Mouse (Mus musculus) liver, embryonic 13.5 days (tissue): Measurements from ENCODE around the gene Golga2. TPM values are rescaled to one million over a fixed set of nuclear protein-coding genes. Genes with fewer than 3 reads are reported as not detected.
A peak's percentile ranks its signal among the peaks of the same experiment; 100 is the strongest.

Experiments used
- ATAC-seq: fragments of 200-750 bp; cut with Nextera tagmentation; 2 replicates; pipeline ENCODE4 v1.8.0; 2017; ENCODE audit warnings: low read depth, mild to moderate bottlenecking, moderate number of reproducible peaks, moderate library complexity
- DNase-seq: peaks from one replicate; pipeline ENCODE4 v3.0.0; 2022
- H3K27ac ChIP-seq: fragments of 300-500 bp; sonication (generic); 2 replicates; pipeline ENCODE4 v1.5.1; 2015; ENCODE audit warnings: moderate library complexity, mild to moderate bottlenecking, inconsistent platforms
- H3K27me3 ChIP-seq: fragments of 300-500 bp; sonication (generic); 2 replicates; pipeline ENCODE4 v1.6.1; 2015; ENCODE audit warnings: mild to moderate bottlenecking, inconsistent platforms
- H3K36me3 ChIP-seq: fragments of 300-500 bp; sonication (generic); 2 replicates; pipeline ENCODE4 v1.6.1; 2015; ENCODE audit warnings: mild to moderate bottlenecking, inconsistent platforms
- H3K4me1 ChIP-seq: fragments of 300-500 bp; sonication (generic); replicated peaks from 2 replicates; pipeline ENCODE4 v1.6.1; 2015; ENCODE audit warnings: inconsistent platforms
- H3K4me2 ChIP-seq: fragments of 300-500 bp; sonication (generic); 2 replicates; pipeline ENCODE4 v1.6.1; 2015; ENCODE audit warnings: inconsistent platforms, mild to moderate bottlenecking, moderate library complexity
- H3K4me3 ChIP-seq: fragments of 300-500 bp; sonication (generic); replicated peaks from 2 replicates; pipeline ENCODE4 v1.5.1; 2015; ENCODE audit warnings: mild to moderate bottlenecking, inconsistent platforms
- H3K9ac ChIP-seq: fragments of 300-500 bp; sonication (generic); 2 replicates; pipeline ENCODE4 v1.6.1; 2015; ENCODE audit warnings: mild to moderate bottlenecking, inconsistent platforms
- H3K9me3 ChIP-seq: fragments of 300-500 bp; sonication (generic); replicated peaks from 2 replicates; pipeline ENCODE4 v1.6.1; 2016; ENCODE audit warnings: inconsistent platforms
- WGBS: fragments of 180-500 bp; shearing (Covaris S2); methylation state at CpG from one replicate; pipeline ENCODE4 v1.1.7; 2015; ENCODE audit not compliant: insufficient replicate concordance; 5-methylcytosine and 5-hydroxymethylcytosine counted together
- polyA plus RNA-seq: library from polyadenylated mRNA; unstranded; fragments of >200 nt; fragmentation: Nextera tagmentation; extraction: Ambion mirVana; gene quantifications from 2 replicates; pipeline ENCODE4 v1.2.1, GENCODE M21; 2015

The Golga2 gene
- 7.4 and 8.7 TPM in 2 replicates for polyA plus RNA-seq

DNA sequence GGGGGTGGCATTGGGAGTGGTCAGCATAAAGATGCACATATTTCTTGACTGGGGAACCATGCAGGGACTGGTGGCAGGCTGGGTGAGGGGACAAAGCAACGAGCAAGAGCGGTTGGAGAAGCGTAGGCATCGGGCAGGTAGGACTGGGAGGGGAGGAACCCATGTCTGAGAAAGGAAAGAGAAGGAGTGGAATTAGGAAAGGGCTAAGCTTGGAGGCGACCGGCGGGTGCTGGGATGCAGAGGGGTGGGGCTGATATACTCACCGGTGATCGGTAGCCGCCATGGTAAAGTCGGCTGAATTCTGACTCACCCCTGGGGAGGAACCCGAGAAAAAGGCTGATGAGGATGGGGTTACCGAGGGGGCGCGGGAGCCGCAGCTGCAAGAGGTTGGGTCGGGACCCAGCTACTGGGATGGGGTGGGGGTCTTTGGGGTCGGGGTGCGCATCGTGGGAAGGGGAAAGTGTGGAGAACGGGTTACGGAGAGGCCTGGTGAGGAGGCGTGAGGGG is at the start of gene Golga2:
Golga2 (plus strand) TSS at position 51 of the 507 bp plus-strand sequence.
- Histone ChIP-seq H3K36me3 (peaks cover 25% of the 10 kb centered on the region), H3K4me2 (peak within 1 kb of the TSS; percentile 94), H3K4me1 (peaks cover 40% of the 10 kb centered on the region), H3K9ac (peak within 1 kb of the TSS; percentile 95), H3K4me3 (peak within 1 kb of the TSS; percentile 92), H3K27me3 (no peaks in the 10 kb centered on the region), H3K27ac (peak within 1 kb of the TSS; percentile 88), H3K9me3 (no peaks in the 10 kb centered on the region)
- WGBS: under 1% methylated on average over 22 of the region's 23 CpGs
- ATAC-seq (peak; percentile 6), DNase-seq (peak; percentile 35)

DNA sequence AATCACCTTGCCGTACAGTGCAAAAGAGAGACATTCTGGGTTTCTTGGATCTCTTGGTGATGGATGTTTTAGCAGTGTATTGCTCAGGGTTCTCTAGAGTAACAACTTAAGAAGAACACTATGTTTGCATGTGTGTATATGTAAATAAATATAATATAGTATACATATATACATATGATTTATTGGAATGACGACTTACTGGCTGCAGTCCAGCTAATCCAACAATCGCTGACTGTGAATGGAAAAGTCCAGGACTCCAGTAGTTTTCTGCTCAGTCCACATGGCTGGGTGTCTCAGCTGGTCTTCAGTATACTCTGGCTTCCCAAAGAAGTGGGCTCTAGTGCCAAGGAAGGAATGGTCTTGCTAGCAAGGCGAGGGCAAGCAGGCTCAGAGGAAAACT is 49.6 kb upstream of the Golga2 start:
- Histone ChIP-seq H3K4me1 (peaks cover 36% of the 10 kb centered on the region), H3K4me2 (peak overlapping the region; percentile 90), H3K36me3 (peaks cover 52% of the 10 kb centered on the region), H3K27ac (peak overlapping the region; percentile 80), H3K4me3 (peak overlapping the region; percentile 78), H3K27me3 (no peaks in the 10 kb centered on the region), H3K9me3 (no peaks in the 10 kb centered on the region), H3K9ac (peak overlapping the region; percentile 77)
- no peak for DNase-seq
- WGBS: 37% methylated on average over 4 of the region's 4 CpGs
- no peak for ATAC-seq

DNA sequence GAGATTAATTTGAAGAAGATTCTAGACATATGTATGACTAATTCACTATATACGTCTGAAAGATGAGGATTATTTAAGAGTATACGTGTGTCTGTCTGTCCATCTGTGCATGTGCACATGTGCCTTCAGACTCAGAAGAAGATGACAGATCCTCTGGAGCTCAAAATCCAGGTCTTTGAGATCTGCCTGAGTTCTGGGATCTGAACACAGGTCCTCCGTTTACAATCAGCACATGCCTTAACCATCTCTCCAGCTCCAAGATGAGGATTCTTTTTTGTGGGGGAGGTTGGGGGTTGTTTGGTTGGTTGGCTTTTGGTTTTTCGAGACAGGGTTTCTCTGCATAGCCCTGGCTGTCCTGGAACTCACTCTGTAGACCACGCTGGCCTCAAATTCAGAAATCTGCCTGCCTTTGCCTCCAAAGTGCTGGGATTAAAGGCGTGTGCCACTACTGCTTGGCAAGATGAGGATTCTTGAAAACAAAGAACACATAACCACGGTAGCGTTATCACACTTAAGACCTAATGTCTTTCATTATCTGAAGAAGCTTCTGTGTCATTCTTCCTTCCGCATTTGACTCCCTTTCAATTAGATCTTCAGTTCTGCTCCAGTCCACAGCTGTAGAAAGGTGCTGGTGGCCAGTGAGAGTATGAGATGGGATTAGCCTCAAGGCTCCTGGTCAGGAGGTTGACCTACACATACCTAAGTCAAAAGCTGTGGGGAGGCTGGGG is 48.3 kb upstream of the Golga2 start:
- peaks cover 36% of the 10 kb centered on the region for H3K4me1 ChIP-seq
- H3K27me3 ChIP-seq: no peaks in the 10 kb centered on the region
- DNase-seq: no peak
- H3K4me3 ChIP-seq: no peak overlapping the region
- 67% methylated on average over 9 of the region's 9 CpGs for WGBS
- no peak overlapping the region for H3K4me2 ChIP-seq
- ATAC-seq: no peak
- H3K27ac ChIP-seq: no peak overlapping the region
- no peak overlapping the region; the same call in 1 of the 2 replicates for H3K9ac ChIP-seq
- H3K36me3 ChIP-seq: peaks cover 49% of the 10 kb centered on the region
- no peaks in the 10 kb centered on the region for H3K9me3 ChIP-seq

DNA sequence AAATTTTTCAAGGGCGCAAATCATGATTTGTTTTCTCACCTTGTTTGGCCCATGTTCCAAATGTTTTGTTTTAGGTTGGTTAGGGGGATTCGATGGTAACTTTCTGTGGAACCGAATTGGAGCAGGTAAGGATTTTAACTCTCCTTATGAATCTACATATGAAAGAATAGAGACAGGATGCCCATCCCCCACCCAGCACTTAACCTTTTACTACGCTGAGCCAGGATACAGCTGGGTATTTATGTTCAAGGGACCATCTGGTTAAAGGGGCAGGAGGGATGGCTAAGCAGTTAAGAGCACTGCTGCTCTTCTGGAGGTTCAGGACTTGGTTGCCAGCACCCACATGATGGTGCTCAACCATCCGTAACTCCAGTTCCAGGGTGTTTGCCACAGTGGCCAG is 46.6 kb upstream of the Golga2 start:
- peaks cover 58% of the 10 kb centered on the region for H3K36me3 ChIP-seq
- ATAC-seq: no peak

DNA sequence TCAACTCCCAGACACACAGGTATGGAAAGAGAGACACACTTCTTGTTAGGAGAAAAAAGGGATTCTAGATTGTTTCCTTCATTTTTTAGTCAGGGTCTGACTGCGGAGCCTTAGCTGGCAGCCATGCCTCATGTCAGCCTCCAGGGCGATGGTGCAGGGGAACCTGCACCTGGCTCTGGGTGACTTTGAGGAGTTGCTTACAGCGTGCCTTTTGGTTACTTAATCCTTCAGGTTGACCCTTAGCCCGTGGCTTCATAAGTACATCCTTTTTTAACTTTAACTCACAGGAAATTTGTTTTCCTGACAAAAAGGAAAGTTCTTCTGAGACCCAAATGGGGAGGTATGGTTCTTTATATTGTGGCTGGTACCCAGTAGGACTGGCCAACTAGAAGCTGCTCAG is 44.2 kb upstream of the Golga2 start:
- Histone ChIP-seq H3K27me3 (no peaks in the 10 kb centered on the region), H3K27ac (no peak overlapping the region), H3K9me3 (no peaks in the 10 kb centered on the region), H3K9ac (no peak overlapping the region), H3K36me3 (peaks cover 81% of the 10 kb centered on the region), H3K4me1 (peaks cover 7% of the 10 kb centered on the region), H3K4me3 (no peak overlapping the region), H3K4me2 (no peak overlapping the region)
- DNase-seq: no peak
- 75% methylated on average over 4 of the region's 4 CpGs for WGBS
- no peak for ATAC-seq

More for the DNA sequence above, 46.6 kb upstream of the Golga2 start:
- no peak overlapping the region for H3K9ac ChIP-seq
- 84% methylated on average over 5 of the region's 5 CpGs for WGBS
- no peaks in the 10 kb centered on the region for H3K9me3 ChIP-seq
- H3K27me3 ChIP-seq: no peaks in the 10 kb centered on the region
- H3K4me2 ChIP-seq: no peak overlapping the region
- no peak overlapping the region for H3K4me3 ChIP-seq
- no peak overlapping the region for H3K27ac ChIP-seq
- DNase-seq: no peak
- H3K4me1 ChIP-seq: peaks cover 23% of the 10 kb centered on the region

DNA sequence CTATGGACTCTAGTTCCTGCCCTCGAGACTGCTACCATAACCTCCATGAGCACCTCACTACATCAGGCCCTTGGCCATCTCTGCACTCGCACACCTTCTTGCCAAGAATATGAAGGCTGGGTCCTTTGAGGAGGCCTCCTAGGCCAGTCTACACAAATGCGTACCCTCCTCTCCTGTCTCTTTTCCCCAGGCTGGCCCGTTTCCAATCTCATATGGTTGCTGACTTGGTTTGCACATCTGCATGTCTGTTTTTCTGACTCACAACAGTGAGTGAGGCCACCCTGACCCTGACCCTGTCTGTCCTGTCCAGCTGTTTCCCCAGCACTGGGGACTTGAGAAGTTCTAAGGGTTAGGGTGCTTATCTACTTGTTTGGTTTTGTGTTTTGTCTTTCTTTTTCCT is 40.4 kb upstream of the Golga2 start:
- no peaks in the 10 kb centered on the region for H3K9me3 ChIP-seq
- DNase-seq: no peak
- H3K4me3 ChIP-seq: no peak overlapping the region
- H3K4me1 ChIP-seq: no peaks in the 10 kb centered on the region
- 68% methylated on average over 4 of the region's 4 CpGs for WGBS
- H3K27ac ChIP-seq: no peak overlapping the region
- no peak for ATAC-seq
- H3K4me2 ChIP-seq: no peak overlapping the region
- H3K27me3 ChIP-seq: no peaks in the 10 kb centered on the region
- H3K36me3 ChIP-seq: peaks cover 92% of the 10 kb centered on the region
- H3K9ac ChIP-seq: no peak overlapping the region

DNA sequence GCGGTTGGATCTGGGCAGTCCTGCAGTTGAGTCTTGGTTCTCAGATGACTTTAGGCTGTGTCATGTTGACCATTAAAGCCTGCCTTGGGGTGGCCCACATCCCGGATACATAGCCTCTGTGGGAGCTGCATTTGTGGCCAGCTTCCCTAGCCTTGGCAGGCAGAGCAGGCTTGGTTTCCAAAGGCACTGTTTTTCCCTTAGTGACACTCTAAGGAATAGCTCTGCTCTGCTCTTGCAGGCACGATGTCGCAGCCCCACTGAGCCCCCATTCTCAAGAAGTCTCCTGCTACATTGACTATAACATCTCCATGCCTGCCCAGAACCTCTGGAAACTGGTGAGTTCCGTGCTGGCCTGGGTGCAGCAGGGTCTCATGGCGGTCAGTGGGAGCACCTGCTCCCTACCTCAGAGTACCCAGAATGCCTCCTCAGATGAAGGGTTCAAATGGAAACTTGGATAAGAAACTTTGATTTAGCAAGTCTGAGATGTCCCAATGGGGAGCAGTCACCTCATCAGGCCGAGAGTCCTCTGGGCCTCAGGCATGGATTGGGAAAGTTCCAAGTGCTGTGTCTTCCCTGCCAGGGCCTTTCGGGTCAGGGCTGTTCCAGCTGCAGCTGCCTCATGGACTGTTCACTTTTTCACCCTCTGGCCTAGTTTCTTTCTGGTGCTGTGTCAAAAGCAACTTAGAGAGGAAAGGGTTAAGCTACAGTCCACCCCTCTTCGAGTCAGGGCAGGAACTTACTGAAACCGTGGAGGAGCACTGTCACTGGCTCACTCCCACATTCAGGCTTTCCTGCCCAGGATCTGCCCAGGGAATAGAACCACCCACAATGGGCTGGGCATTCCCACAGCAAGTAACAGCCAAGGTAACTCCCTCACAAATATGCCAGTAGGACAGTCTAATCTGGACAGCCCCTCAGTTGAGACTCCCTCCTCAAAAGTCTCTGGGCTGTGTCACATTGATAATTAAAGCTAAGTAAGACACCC is 38.5 kb upstream of the Golga2 start:
- Histone ChIP-seq H3K27me3 (no peaks in the 10 kb centered on the region), H3K36me3 (peaks cover 98% of the 10 kb centered on the region), H3K9ac (no peak overlapping the region), H3K27ac (no peak overlapping the region), H3K4me2 (no peak overlapping the region), H3K4me1 (no peaks in the 10 kb centered on the region), H3K4me3 (no peak overlapping the region), H3K9me3 (no peaks in the 10 kb centered on the region)
- DNase-seq: no peak
- 71% methylated on average over 10 of the region's 10 CpGs for WGBS
- ATAC-seq: no peak

DNA sequence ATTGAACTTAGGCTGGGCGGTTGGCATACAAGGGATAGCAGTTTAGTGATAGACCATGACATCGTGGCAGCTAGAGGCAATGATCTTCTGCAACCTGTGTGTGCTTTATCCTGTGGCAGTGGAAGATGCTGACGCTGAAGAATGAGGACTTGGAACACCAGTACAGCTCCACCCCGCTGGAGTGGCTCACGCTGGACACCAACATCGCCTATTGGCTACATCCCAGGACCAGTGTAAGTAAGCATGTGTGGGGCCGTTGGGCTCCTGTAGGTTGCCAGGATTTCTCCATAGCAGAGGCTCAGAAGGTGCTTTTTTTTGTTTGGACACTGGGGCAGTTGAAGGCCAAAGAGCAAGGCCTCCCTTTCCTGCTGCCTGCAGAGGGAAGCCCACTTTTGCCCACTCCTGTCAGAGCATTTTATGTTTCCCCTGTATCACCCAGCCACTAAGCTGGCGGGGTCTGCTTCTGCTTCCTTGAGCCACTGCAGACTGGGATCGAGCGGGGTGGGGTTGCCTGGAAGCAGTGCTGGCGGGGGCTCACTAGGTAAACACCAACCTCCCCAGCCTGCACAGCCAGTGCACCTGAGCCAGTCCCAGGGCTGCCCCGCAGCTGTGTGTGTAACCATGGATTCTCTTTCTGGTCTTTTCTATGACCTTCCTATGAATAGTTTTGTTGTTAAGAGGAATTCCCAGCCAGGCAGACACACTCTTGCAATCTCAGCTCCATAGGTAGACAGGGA is 35.2 kb upstream of the Golga2 start:
- no peak overlapping the region for H3K27ac ChIP-seq
- H3K27me3 ChIP-seq: no peaks in the 10 kb centered on the region
- WGBS: 80% methylated on average over 12 of the region's 12 CpGs
- no peak overlapping the region for H3K9ac ChIP-seq
- ATAC-seq: no peak
- peaks cover 92% of the 10 kb centered on the region for H3K36me3 ChIP-seq
- H3K4me3 ChIP-seq: no peak overlapping the region
- H3K4me1 ChIP-seq: no peaks in the 10 kb centered on the region
- H3K9me3 ChIP-seq: no peaks in the 10 kb centered on the region
- H3K4me2 ChIP-seq: no peak overlapping the region
- DNase-seq: no peak

DNA sequence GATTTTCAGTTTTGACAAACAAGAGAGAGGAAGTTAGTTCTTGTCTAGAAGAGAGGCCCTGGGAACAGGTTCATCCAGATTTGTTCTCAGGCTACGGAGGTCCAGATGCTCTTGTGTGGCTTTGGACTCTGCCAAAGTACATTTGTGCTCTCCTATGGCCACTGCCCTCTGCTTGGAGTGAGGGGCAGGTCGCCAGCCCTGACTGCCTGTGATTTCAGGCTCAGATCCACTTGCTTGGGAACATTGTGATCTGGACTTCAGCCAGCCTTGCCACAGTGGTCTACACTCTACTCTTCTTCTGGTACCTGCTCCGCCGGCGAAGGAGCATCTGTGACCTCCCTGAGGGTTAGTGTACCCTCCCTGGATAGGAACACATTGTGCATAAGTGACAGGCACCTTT is 34.5 kb upstream of the Golga2 start:
- H3K9ac ChIP-seq: no peak overlapping the region
- peaks cover 92% of the 10 kb centered on the region for H3K36me3 ChIP-seq
- H3K27me3 ChIP-seq: no peaks in the 10 kb centered on the region
- no peak overlapping the region for H3K4me3 ChIP-seq
- no peaks in the 10 kb centered on the region for H3K4me1 ChIP-seq
- no peak overlapping the region for H3K27ac ChIP-seq
- no peak overlapping the region for H3K4me2 ChIP-seq
- DNase-seq (no peak), ATAC-seq (no peak)
- WGBS: 81% methylated on average over 5 of the region's 5 CpGs
- H3K9me3 ChIP-seq: no peaks in the 10 kb centered on the region

DNA sequence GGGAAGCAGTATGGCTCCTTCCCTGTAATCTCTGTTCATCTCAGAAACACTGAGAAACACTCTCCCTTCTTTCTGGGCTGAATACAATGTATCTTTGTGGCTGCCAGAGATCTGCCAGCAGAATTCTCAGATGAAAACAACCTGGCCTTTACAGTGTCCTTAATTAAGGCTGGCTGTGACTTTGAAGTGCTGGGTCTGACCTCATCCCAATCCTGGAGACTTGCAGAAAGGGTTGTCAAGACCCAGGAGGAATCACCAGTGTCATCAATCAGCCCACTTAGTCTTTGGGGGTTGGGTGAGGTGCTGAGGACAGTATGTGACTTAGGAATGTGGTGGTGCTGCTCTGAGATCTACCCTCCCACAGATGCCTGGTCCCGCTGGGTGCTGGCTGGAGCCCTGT is 33.8 kb upstream of the Golga2 start:
- H3K4me1 ChIP-seq: peaks cover 2% of the 10 kb centered on the region
- no peak overlapping the region for H3K27ac ChIP-seq
- peaks cover 92% of the 10 kb centered on the region for H3K36me3 ChIP-seq
- DNase-seq: no peak
- no peaks in the 10 kb centered on the region for H3K27me3 ChIP-seq
- WGBS: 81% methylated on average over 1 of the region's 1 CpGs
- H3K9ac ChIP-seq: no peak overlapping the region
- H3K9me3 ChIP-seq: no peaks in the 10 kb centered on the region
- ATAC-seq: no peak
- H3K4me2 ChIP-seq: no peak overlapping the region
- no peak overlapping the region for H3K4me3 ChIP-seq

DNA sequence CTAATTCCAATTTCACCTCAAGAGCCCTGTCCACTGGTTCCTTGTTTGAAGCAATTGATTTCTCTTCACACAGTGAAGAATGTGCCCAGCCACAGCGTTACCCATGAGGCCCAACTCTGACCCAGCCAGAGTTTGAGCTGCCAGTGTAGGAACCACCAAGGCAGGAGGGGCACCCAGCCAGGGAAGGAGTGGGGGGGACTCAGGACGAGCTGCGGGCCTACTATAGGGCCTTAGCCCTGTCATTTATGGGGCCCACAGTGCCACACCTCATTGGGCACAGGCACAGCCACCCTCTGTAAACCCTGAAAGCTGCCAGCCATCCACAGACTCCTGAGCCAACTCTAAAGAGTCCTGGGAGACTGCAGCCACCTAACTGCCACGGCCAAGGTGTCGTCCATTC is 32.6 kb upstream of the Golga2 start:
- ATAC-seq (no peak), DNase-seq (no peak)
- Histone ChIP-seq H3K4me2 (no peak overlapping the region), H3K4me3 (no peak overlapping the region), H3K36me3 (peaks cover 84% of the 10 kb centered on the region), H3K4me1 (peaks cover 11% of the 10 kb centered on the region), H3K9ac (no peak overlapping the region), H3K27me3 (no peaks in the 10 kb centered on the region), H3K27ac (no peak overlapping the region), H3K9me3 (no peaks in the 10 kb centered on the region)
- WGBS: 75% methylated on average over 5 of the region's 5 CpGs
